Mouse (Mus musculus) embryonic fibroblast, embryonic 13.5 days (primary cell): ENCODE results near the gene Lrp5.

Experiments used
- CTCF ChIP-seq: IDR thresholded peaks from 2 replicates; pipeline ENCODE4 v1.5.1; 2011; ENCODE audit warnings: mild to moderate bottlenecking, control low read depth, low read length, moderate library complexity, borderline replicate concordance; ENCODE audit not compliant: insufficient read depth
- POLR2A ChIP-seq: IDR thresholded peaks from 2 replicates; pipeline ENCODE4 v1.6.1; 2011; ENCODE audit warnings: low read depth, mild to moderate bottlenecking, control low read depth, low read length, moderate library complexity

DNA sequence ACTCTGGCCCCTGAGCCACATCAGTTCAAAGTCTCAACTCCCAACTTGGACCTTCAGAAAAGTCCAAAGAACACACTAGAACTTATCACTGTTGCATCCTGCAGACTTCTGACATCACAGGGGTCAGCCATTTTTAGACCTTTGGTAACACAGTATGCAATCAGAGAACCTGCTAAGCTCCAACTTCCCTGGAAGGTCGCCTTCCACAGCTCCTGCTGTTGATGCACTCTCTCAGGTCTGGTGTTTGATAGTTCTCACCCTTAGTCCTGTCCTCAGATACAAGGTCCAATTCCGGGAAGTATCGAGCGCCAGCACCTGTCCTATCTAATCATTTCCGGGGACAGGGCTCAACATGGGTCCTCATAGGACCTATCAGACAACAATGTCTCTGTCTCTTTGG, 5.0 kb upstream of the Lrp5 start:
- TF ChIP-seq CTCF (no peak), POLR2A (no peak)
